Mouse (Mus musculus): ENCODE results near the gene Spg21. TPM values are rescaled to one million over a fixed set of nuclear protein-coding genes. Genes with fewer than 3 reads are reported as not detected.

Gene Spg21
- polyA plus RNA-seq, 1 experiment from 2014 or later = 144 TPM

DNA sequence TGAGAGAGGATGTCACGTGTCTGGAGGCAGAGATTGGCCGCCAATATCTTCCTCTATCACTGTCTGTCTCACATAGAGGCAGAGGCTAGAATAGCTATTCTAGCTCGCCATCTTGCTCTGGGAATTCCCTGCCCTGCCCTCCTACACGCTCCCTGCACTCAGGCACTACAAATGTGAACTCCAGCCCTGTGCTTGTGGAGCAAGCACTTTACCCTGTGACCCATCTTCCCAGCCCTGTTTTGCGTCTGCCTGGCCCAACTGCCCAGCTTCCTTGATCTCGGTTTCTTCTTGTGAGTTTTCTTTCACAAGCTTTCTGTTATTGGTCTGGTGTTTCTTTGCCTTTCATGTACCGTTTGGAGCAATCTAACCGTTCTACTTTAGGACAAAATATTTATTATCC is 18.4 kb downstream of the Spg21 start:
- no peak overlapping the region for H3K9ac ChIP-seq
- H3K36me3 ChIP-seq = peaks cover 81% of the 10 kb centered on the region
- no peak for ATAC-seq (ENCODE audit: insufficient number of reproducible peaks, low FRiP score, low TSS enrichment, low read depth)
- no peak overlapping the region for H3K27ac ChIP-seq (replicated peaks)
- no peak overlapping the region for H3K4me2 ChIP-seq (replicated peaks)
- H3K4me3 ChIP-seq (replicated peaks) = no peak overlapping the region
- 83% methylated on average over 8 of the region's 8 CpGs for WGBS
- no peaks in the 10 kb centered on the region for H3K4me1 ChIP-seq
- no peaks in the 10 kb centered on the region for H3K9me3 ChIP-seq (replicated peaks)
- no peaks in the 10 kb centered on the region for H3K27me3 ChIP-seq

DNA sequence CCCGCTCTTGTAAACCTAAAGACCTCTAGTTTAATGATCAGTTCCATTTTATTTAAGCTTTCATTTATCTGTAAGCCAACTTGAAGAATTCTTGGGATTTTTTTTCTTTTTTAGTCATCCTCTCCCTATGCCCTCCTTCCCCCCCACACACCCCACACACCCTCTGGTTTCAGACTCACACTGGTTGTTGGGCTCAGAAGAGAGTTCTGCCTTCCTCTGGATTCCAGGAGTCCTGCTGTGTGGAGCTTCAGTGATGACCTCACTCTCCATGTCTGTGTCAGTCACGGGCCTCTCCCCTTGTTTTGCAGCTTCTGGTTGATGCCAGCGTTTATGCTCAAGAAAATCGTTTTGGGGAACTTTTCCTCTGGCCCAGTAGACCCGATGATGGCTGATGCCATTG is 19.3 kb downstream of the Spg21 start:
- no peak for ATAC-seq (ENCODE audit: insufficient number of reproducible peaks, low FRiP score, low TSS enrichment, low read depth)
- H3K4me3 ChIP-seq (replicated peaks) = no peak overlapping the region
- no peak overlapping the region for H3K27ac ChIP-seq (replicated peaks)
- H3K4me2 ChIP-seq (replicated peaks) = no peak overlapping the region
- H3K9ac ChIP-seq = no peak overlapping the region
- H3K4me1 ChIP-seq = no peaks in the 10 kb centered on the region
- H3K27me3 ChIP-seq = no peaks in the 10 kb centered on the region
- H3K9me3 ChIP-seq (replicated peaks) = no peaks in the 10 kb centered on the region
- peaks cover 81% of the 10 kb centered on the region for H3K36me3 ChIP-seq
- 87% methylated on average over 5 of the region's 5 CpGs for WGBS

DNA sequence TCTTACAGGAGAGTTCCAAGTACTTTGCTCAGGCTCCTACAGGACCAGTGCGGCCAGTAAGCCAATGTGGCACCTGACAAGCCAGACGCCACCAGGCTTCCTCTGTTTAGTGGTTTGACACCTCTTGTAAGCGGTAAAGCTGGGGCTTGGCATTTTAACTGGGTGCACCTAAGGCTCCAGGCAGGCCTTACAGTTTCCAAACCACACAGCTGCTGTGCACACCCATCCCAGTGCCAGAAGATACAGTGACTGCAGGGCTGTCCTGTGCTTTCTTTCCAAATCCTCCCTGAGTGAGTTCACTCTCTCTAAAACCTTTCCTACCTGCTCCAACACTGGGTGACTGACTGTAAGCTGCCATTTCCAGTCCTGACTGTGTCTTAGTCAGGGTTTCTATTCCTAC is 30.7 kb downstream of the Spg21 start:
- no peak for ATAC-seq (ENCODE audit: insufficient number of reproducible peaks, low FRiP score, low TSS enrichment, low read depth)
- no peaks in the 10 kb centered on the region for H3K9me3 ChIP-seq (replicated peaks)
- WGBS = 84% methylated on average over 3 of the region's 3 CpGs
- no peaks in the 10 kb centered on the region for H3K4me1 ChIP-seq
- H3K27ac ChIP-seq (replicated peaks) = no peak overlapping the region
- peaks cover 21% of the 10 kb centered on the region; the same call in 1 of the 2 replicates for H3K36me3 ChIP-seq
- H3K9ac ChIP-seq = no peak overlapping the region
- H3K4me2 ChIP-seq (replicated peaks) = no peak overlapping the region
- no peak overlapping the region for H3K4me3 ChIP-seq (replicated peaks)
- no peaks in the 10 kb centered on the region for H3K27me3 ChIP-seq

DNA sequence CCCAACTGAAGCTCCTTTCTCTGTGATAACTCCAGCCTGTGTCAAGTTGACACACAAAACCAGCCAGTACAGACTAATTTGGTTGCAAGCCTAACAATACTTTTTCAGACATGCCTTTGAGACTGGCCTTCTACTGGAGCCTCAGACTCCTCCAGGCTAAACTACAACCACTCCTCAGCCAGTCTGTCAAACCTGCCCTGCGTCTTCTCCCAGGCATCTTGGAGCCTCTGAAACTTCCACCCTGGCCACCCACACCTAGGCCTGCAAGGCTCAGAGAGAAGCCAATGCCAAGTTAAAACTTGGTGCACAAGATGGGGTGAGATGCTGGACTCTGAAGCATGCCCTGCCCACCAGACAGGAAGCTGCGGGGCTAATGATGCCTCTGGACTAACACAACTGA is 31.6 kb downstream of the Spg21 start:
- WGBS = 69% methylated on average over 2 of the region's 2 CpGs
- H3K36me3 ChIP-seq = peaks cover 12% of the 10 kb centered on the region; the same call in 1 of the 2 replicates
- H3K27ac ChIP-seq (replicated peaks) = peak overlapping the region; percentile 52
- no peaks in the 10 kb centered on the region for H3K4me1 ChIP-seq
- no peak for ATAC-seq (ENCODE audit: insufficient number of reproducible peaks, low FRiP score, low TSS enrichment, low read depth)
- H3K9me3 ChIP-seq (replicated peaks) = no peaks in the 10 kb centered on the region
- no peak overlapping the region for H3K4me3 ChIP-seq (replicated peaks)
- no peak overlapping the region for H3K4me2 ChIP-seq (replicated peaks)
- no peaks in the 10 kb centered on the region for H3K27me3 ChIP-seq
- H3K9ac ChIP-seq = no peak overlapping the region

DNA sequence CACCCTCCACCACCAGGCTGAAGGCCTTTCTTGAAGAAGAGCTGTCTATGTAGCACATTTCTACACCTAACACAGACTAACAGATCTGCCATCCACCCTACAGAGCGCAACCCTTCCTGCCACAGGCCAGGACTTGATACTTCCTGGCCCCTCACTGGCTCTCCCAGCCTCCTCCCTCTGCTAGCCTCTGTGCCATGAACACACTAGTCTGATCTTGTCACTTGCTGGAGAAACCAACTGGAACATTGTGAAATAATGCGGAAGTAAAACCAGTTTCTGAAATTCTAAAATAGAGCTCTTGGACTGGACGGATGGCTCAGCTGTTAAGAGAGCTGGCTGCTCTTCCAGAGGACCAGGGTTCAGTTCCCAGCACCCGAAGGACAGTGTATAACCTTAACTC is 32.1 kb downstream of the Spg21 start:
- Histone ChIP-seq H3K36me3 (peaks cover 9% of the 10 kb centered on the region; the same call in 1 of the 2 replicates), H3K27ac (replicated peaks) (peak overlapping the region; percentile 52), H3K9me3 (replicated peaks) (no peaks in the 10 kb centered on the region), H3K27me3 (no peaks in the 10 kb centered on the region), H3K4me1 (no peaks in the 10 kb centered on the region), H3K4me2 (replicated peaks) (no peak overlapping the region), H3K4me3 (replicated peaks) (no peak overlapping the region), H3K9ac (no peak overlapping the region)
- ATAC-seq (ENCODE audit: insufficient number of reproducible peaks, low FRiP score, low TSS enrichment, low read depth) = no peak
- 82% methylated on average over 4 of the region's 4 CpGs for WGBS

DNA sequence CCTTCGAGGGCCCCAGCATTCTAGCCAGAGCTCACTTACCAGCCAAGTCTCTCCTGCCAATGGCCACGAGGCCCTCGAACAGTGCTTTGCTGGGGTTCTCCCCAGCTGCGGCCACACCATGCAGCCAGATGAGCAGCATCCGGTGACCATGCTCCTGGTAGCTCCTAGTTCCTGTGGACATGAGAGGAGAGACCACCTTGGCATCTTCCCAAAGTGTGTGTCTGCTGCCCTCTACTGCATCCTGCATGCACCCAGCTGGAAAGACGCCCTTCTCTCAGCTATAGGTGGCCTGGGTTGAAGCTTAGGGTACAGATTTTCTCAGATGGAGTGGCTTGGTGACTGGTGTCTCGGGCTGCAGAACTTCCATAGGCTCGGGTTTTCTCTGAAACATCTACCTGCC is 41.4 kb downstream of the Spg21 start:
- no peaks in the 10 kb centered on the region for H3K9me3 ChIP-seq (replicated peaks)
- H3K4me3 ChIP-seq (replicated peaks) = no peak overlapping the region
- H3K36me3 ChIP-seq = no peaks in the 10 kb centered on the region
- peak; percentile 43; the same call in 1 of the 2 replicates for ATAC-seq (ENCODE audit: insufficient number of reproducible peaks, low FRiP score, low TSS enrichment, low read depth)
- no peaks in the 10 kb centered on the region for H3K27me3 ChIP-seq
- WGBS = 51% methylated on average over 8 of the region's 8 CpGs
- no peak overlapping the region for H3K4me2 ChIP-seq (replicated peaks)
- no peak overlapping the region for H3K9ac ChIP-seq
- H3K27ac ChIP-seq (replicated peaks) = no peak overlapping the region
- no peaks in the 10 kb centered on the region for H3K4me1 ChIP-seq

DNA sequence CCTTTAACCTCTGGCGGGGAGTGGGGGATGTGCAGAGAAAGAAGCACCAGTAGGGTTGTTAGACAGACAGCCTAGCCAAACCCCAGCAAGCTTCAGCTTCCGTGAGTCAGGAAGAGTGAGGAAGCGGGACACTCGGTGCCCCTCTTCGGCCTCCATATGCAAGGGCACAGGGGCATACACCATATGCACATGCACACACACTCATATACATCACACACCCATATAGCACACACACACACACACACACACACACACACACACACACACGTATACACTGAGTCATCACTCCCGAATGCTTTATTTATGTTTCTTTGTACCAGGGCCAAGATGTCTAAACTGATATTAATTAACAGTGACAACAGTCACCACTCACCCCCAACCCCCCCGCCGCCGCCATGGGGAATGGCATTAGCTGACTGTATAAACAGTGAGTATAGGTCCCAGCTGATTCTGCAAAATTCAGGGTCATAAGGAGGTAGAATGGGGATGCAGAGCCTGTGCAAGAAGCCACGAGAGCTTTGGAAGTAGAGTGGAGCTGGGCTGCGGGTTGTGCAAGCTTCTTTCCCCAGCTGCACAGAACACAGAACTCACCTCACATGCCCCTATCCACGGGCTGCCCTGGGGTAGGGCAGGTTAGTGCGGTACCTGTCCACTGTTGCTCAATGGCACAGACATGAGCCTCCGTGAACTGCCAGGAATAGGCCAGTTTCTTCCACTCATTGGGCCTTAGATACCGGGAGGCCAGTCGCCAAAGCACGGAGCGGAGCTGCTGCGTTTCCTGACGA is 42.2 kb downstream of the Spg21 start:
- Histone ChIP-seq H3K4me2 (replicated peaks) (no peak overlapping the region), H3K4me1 (no peaks in the 10 kb centered on the region), H3K9me3 (replicated peaks) (no peaks in the 10 kb centered on the region), H3K9ac (no peak overlapping the region), H3K27me3 (no peaks in the 10 kb centered on the region), H3K4me3 (replicated peaks) (no peak overlapping the region), H3K27ac (replicated peaks) (no peak overlapping the region), H3K36me3 (no peaks in the 10 kb centered on the region)
- WGBS = 69% methylated on average over 21 of the region's 21 CpGs
- no peak for ATAC-seq (ENCODE audit: insufficient number of reproducible peaks, low FRiP score, low TSS enrichment, low read depth)

DNA sequence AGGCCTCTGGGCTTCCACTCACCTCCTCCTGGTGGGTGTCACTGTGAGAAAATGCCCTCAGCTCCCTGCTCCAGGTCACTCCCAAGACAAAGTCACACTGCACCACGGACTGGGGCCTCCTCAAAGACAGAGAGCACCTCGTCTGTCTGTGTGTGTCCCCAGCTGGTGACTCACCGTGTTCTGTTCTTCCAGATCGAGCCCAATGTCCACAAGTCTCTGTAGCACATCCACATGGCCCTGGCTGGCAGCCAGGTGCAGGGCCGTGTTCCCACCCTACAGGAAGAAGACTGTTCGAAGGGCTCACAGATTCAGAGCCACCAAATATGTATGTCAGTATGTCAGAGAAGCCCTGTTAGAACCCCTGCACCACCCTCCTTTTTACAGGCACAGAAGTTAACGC is 47.7 kb downstream of the Spg21 start:
- 46% methylated on average over 7 of the region's 7 CpGs for WGBS
- no peaks in the 10 kb centered on the region for H3K9me3 ChIP-seq (replicated peaks)
- no peak overlapping the region for H3K9ac ChIP-seq
- H3K4me2 ChIP-seq (replicated peaks) = no peak overlapping the region
- H3K27me3 ChIP-seq = no peaks in the 10 kb centered on the region
- H3K4me3 ChIP-seq (replicated peaks) = no peak overlapping the region
- H3K27ac ChIP-seq (replicated peaks) = no peak overlapping the region
- ATAC-seq (ENCODE audit: insufficient number of reproducible peaks, low FRiP score, low TSS enrichment, low read depth) = no peak
- H3K4me1 ChIP-seq = no peaks in the 10 kb centered on the region
- no peaks in the 10 kb centered on the region for H3K36me3 ChIP-seq

DNA sequence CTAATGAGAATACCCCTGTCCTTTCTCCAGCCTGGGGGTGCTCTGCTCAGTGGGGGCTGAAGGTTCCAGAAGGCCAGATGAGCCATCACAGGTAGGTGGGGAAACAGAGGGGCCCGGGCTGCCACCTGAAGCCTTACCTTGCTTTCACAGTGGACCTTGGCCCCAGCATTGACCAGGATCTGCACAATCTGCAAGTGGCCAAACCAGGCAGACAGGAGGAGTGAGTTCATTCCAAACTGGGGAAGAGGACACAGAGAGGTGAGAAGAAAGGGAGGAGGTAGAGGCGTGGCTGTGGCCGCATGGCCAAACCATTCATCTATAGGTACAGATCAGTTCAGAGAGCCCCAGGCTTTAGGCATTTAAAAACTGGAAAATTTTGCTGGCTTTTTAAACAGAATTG is 51.8 kb downstream of the Spg21 start:
- H3K4me2 ChIP-seq (replicated peaks) = no peak overlapping the region
- H3K9me3 ChIP-seq (replicated peaks) = no peaks in the 10 kb centered on the region
- H3K9ac ChIP-seq = no peak overlapping the region
- H3K4me3 ChIP-seq (replicated peaks) = no peak overlapping the region
- H3K27ac ChIP-seq (replicated peaks) = no peak overlapping the region
- H3K4me1 ChIP-seq = no peaks in the 10 kb centered on the region
- no peak for ATAC-seq (ENCODE audit: insufficient number of reproducible peaks, low FRiP score, low TSS enrichment, low read depth)
- WGBS = 79% methylated on average over 3 of the region's 3 CpGs
- H3K36me3 ChIP-seq = no peaks in the 10 kb centered on the region
- no peaks in the 10 kb centered on the region for H3K27me3 ChIP-seq

DNA sequence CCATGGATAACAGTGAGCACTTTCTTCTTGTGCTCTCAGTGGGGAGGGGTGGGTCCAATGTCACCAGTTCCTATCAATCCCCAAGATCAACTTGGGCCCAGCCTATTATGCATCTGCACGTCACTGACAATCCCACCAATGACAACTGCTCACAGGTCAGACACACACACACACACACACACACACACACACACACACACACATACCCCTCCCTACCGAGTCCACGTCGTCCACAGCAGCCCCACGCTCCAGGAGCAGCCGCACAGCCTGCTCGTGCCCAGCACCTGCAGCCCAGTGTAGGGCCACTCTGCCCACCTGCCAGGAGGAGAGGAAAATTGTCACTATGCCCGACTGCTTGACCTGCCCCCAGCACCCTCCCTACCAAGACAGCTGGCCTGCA is 53.7 kb downstream of the Spg21 start:
- no peak for ATAC-seq (ENCODE audit: insufficient number of reproducible peaks, low FRiP score, low TSS enrichment, low read depth)
- H3K4me1 ChIP-seq = no peaks in the 10 kb centered on the region
- no peak overlapping the region for H3K4me3 ChIP-seq (replicated peaks)

DNA sequence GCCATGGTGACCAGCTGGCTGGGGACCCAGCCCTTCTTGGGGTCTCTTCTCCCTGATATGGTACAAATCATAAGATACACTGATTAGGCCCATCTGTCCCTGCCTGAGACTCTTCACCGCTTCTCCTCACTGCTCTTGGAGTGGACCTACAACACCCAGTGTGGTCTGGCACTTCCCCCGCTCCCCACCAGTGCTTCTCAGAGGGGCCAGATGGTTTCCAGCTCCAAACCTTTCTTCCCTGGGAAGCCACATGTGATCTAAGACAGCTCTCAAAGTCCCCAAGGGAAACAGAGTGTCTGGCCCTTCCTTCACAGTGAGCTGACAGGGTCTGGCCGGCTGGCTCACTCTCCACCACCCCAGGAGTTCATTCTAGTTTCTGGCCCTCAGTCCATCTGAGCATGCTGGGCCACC is 54.1 kb downstream of the Spg21 start:
- Histone ChIP-seq H3K27ac (replicated peaks) (no peak overlapping the region), H3K4me2 (replicated peaks) (no peak overlapping the region), H3K4me3 (replicated peaks) (no peak overlapping the region), H3K9ac (no peak overlapping the region), H3K36me3 (no peaks in the 10 kb centered on the region), H3K27me3 (no peaks in the 10 kb centered on the region), H3K4me1 (peaks cover under 1% of the 10 kb centered on the region; the same call in 1 of the 2 replicates), H3K9me3 (replicated peaks) (no peaks in the 10 kb centered on the region)
- 48% methylated on average over 3 of the region's 3 CpGs for WGBS
- no peak for ATAC-seq (ENCODE audit: insufficient number of reproducible peaks, low FRiP score, low TSS enrichment, low read depth)

More for the DNA sequence above, 53.7 kb downstream of the Spg21 start:
- Histone ChIP-seq H3K4me2 (replicated peaks) (no peak overlapping the region), H3K9me3 (replicated peaks) (no peaks in the 10 kb centered on the region), H3K9ac (no peak overlapping the region), H3K27me3 (no peaks in the 10 kb centered on the region), H3K36me3 (no peaks in the 10 kb centered on the region), H3K27ac (replicated peaks) (no peak overlapping the region)
- whole genome bisulfite sequencing = 72% methylated on average over 8 of the region's 8 CpGs
